Mouse (Mus musculus) liver, embryonic 14.5 days (tissue): Measurements from ENCODE around the gene Arhgef12.

Experiments
- CTCF ChIP-seq: IDR thresholded peaks from 2 replicates; pipeline ENCODE4 v1.5.1; 2016; ENCODE audit warnings: antibody characterized with exemption, low read depth, control low read depth
- EP300 ChIP-seq: IDR thresholded peaks from 2 replicates; pipeline ENCODE4 v1.6.1; 2016; ENCODE audit warnings: antibody characterized with exemption, low read depth

DNA sequence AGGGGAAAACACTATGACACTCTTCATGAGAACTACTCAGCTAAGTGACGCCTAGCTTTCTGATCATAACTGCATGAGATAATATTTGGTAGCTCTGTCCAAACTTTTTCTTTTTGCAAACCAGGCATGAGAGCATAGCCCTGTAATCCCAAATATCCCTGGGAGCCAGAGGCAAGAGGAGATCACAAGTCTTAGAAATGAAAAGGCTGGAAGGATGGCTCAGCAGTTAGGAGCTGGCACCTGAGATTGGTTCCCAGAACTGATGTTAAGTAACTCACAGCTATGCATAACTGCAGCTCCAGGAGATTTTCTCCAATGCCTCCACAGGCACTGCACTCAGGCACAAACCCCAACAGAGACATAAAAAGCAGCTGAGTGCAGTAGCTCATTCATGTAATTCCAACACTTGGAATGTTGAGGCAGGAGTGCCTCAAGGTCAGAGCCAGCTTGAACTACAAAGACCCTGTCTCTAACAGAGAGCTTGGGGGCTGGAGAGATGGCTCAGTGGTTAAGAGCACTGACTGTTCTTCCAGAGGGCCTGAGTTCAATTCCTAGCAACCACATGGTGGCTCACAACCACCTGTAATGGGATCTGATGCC is 21.3 kb downstream of the Arhgef12 start:
- TF ChIP-seq CTCF (no peak), EP300 (no peak)
